Mouse (Mus musculus) heart, adult 2 months (tissue): ENCODE results near the gene Heatr9. TPM values are rescaled to one million over a fixed set of nuclear protein-coding genes. Genes with fewer than 3 reads are reported as not detected.

Experiments
- DNase-seq, 2 experiments: peaks; one replicate each; pipeline ENCODE4 v3.0.0; 2021
- H3K27ac ChIP-seq: fragments of 200-600 bp; 2 replicates; pipeline ENCODE4 v1.8.1; 2022
- H3K27me3 ChIP-seq: fragments of 200-500 bp; 2 replicates; pipeline ENCODE4 v1.6.1; 2012; ENCODE audit warnings: mild to moderate bottlenecking, low read length, inconsistent platforms, mixed read lengths; ENCODE audit not compliant: control insufficient read depth, insufficient read depth
- H3K36me3 ChIP-seq: fragments of 200-500 bp; 2 replicates; pipeline ENCODE4 v1.6.1; 2012; ENCODE audit warnings: low read length, inconsistent platforms; ENCODE audit not compliant: control insufficient read depth, insufficient read depth
- H3K4me1 ChIP-seq: fragments of 200-500 bp; 2 replicates; pipeline ENCODE4 v1.6.1; 2011; ENCODE audit warnings: low read length; ENCODE audit not compliant: control insufficient read depth, insufficient read depth
- H3K4me3 ChIP-seq: fragments of 200-600 bp; 2 replicates; pipeline ENCODE4 v1.8.1; 2022
- H3K79me2 ChIP-seq: fragments of 200-500 bp; replicated peaks from 2 replicates; pipeline ENCODE4 v1.6.1; 2012; ENCODE audit warnings: mild to moderate bottlenecking, inconsistent platforms, low read length, moderate library complexity, mixed read lengths; ENCODE audit not compliant: control insufficient read depth, insufficient read depth
- H3K9ac ChIP-seq: fragments of 200-500 bp; 2 replicates; pipeline ENCODE4 v1.6.1; 2012; ENCODE audit warnings: low read depth, mild to moderate bottlenecking, control low read depth, inconsistent platforms, low read length, mixed read lengths
- CTCF ChIP-seq: fragments of 200-600 bp; IDR thresholded peaks from 2 replicates; pipeline ENCODE4 v1.8.1; 2022; ENCODE audit warnings: antibody characterized with exemption, mild to moderate bottlenecking, moderate library complexity
- EP300 ChIP-seq: fragments of 200-500 bp; IDR thresholded peaks from 2 replicates; pipeline ENCODE4 v1.6.1; 2011; ENCODE audit warnings: low read depth, low read length, control low read depth; ENCODE audit not compliant: insufficient read depth
- POLR2A ChIP-seq: fragments of 200-500 bp; IDR thresholded peaks from 2 replicates; pipeline ENCODE4 v1.6.1; 2011; ENCODE audit warnings: mild to moderate bottlenecking, low read depth, low read length, control low read depth; ENCODE audit not compliant: insufficient read depth
- WGBS: fragments of 180-500 bp; shearing (Covaris S2); methylation state at CpG from one replicate; pipeline ENCODE4 v1.1.7; 2018; 5-methylcytosine and 5-hydroxymethylcytosine counted together
- intact Hi-C: fragments of 180-260 bp; cut with DNase I; formaldehyde crosslinking; loops from one replicate; pipeline ENCODE4 v1.15.1; 2025
- polyA plus RNA-seq: library from polyadenylated mRNA; depleted of rRNA; stranded (reverse); fragments of >200 nt; gene quantifications from 2 replicates; pipeline ENCODE4 v1.2.3, GENCODE M21; 2012
- total RNA-seq, 2 experiments: library from RNA; stranded (reverse); gene quantifications; 2 replicates each; pipeline ENCODE4 v1.2.3; 2021

The Heatr9 gene
- total and polyA plus RNA-seq, 3 experiments = not detected

- Histone ChIP-seq H3K4me1 (peaks cover under 1% of the 10 kb centered on the region; the same call in 1 of the 2 replicates), H3K27ac (no peak overlapping the region), H3K27me3 (no peaks in the 10 kb centered on the region), H3K79me2 (no peaks in the 10 kb centered on the region), H3K4me3 (no peak overlapping the region), H3K9ac (no peak overlapping the region), H3K36me3 (no peaks in the 10 kb centered on the region)
- TF ChIP-seq EP300 = no peak
- no peak for TF ChIP-seq POLR2A
- no peak for TF ChIP-seq CTCF
- WGBS = 62% methylated on average over 12 of the region's 12 CpGs
- intact Hi-C loops = no loop called here
- DNase-seq = no peak
Observed at GRCm38 (mm10) chr11:83529024-83529423, 7.0 kb upstream of the Heatr9 start.

DNA sequence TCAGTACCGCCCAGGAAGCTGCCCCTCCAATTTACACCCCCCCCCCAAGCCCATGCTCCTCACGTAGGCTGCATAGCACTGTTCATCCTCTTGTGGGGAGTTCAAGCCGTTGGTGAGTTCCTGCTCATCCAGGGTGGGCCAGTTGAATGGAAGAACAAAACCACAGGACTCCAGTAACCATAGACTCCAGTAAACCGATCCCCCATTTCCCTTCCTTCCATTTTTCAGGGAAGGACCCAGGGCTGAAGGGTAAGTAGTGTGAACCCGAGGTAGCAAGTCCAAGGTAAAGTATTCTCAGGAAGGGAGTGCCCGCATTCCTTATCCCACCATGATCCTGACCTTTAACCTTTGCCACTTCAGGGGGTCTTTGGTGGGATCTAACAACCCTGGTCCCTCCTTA, 3.6 kb downstream of the Heatr9 start:
- H3K27ac ChIP-seq = no peak overlapping the region
- no peak overlapping the region for H3K4me3 ChIP-seq
- no peaks in the 10 kb centered on the region for H3K36me3 ChIP-seq
- H3K27me3 ChIP-seq = no peaks in the 10 kb centered on the region
- no peak overlapping the region for H3K9ac ChIP-seq
- WGBS = 81% methylated on average over 6 of the region's 6 CpGs
- DNase-seq = no peak
- intact Hi-C loops = no loop called here
- TF ChIP-seq CTCF (no peak), POLR2A (no peak), EP300 (no peak)
- no peaks in the 10 kb centered on the region for H3K79me2 ChIP-seq
- no peaks in the 10 kb centered on the region for H3K4me1 ChIP-seq

GRCm38 (mm10) chr11:83517153-83517552, 4.8 kb downstream of the Heatr9 start:
- Histone ChIP-seq H3K4me1 (no peaks in the 10 kb centered on the region), H3K4me3 (no peak overlapping the region), H3K27ac (no peak overlapping the region), H3K36me3 (no peaks in the 10 kb centered on the region), H3K27me3 (no peaks in the 10 kb centered on the region), H3K79me2 (no peaks in the 10 kb centered on the region), H3K9ac (no peak overlapping the region)
- intact Hi-C loops = no loop called here
- TF ChIP-seq CTCF = no peak
- no peak for TF ChIP-seq POLR2A
- TF ChIP-seq EP300 = no peak
- no peak for DNase-seq

DNA sequence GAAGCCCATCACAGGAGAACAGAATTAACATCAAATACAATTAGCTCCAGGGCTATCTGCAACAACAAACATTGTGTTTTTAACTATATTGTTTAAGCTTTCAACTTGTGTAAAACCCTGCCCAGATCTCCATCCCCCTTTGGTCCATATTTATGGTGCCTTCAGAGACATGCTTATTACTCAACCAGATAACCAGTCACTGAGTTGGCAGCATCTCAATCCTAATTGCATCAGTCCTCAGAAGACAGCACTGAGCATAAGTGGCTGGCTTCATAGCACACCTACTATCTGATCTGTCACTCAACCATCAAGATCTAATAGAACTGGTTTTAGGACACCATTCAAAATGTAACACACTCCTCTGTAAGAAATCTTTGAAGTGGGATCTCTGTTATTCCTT, 12.5 kb downstream of the Heatr9 start:
- H3K27ac ChIP-seq = no peak overlapping the region
- H3K79me2 ChIP-seq = no peaks in the 10 kb centered on the region
- no peak for TF ChIP-seq EP300
- no peak for TF ChIP-seq CTCF
- TF ChIP-seq POLR2A = no peak
- no peaks in the 10 kb centered on the region for H3K27me3 ChIP-seq
- intact Hi-C loops = no loop called here
- no peak overlapping the region for H3K4me3 ChIP-seq
- no peaks in the 10 kb centered on the region for H3K4me1 ChIP-seq
- no peak overlapping the region for H3K9ac ChIP-seq
- DNase-seq = no peak
- no peaks in the 10 kb centered on the region; the same call in 1 of the 2 replicates for H3K36me3 ChIP-seq

GRCm38 (mm10) chr11:83504308-83504707, 17.7 kb downstream of the Heatr9 start:
- intact Hi-C loops = no loop called here
- no peaks in the 10 kb centered on the region for H3K27me3 ChIP-seq
- no peaks in the 10 kb centered on the region; the same call in 1 of the 2 replicates for H3K36me3 ChIP-seq
- no peak for DNase-seq
- H3K4me3 ChIP-seq = no peak overlapping the region
- no peak overlapping the region for H3K27ac ChIP-seq
- WGBS = 96% methylated on average over 5 of the region's 5 CpGs
- no peak for TF ChIP-seq EP300
- TF ChIP-seq CTCF = no peak
- TF ChIP-seq POLR2A = no peak
- no peaks in the 10 kb centered on the region for H3K79me2 ChIP-seq
- no peaks in the 10 kb centered on the region for H3K4me1 ChIP-seq
- no peak overlapping the region for H3K9ac ChIP-seq

DNA sequence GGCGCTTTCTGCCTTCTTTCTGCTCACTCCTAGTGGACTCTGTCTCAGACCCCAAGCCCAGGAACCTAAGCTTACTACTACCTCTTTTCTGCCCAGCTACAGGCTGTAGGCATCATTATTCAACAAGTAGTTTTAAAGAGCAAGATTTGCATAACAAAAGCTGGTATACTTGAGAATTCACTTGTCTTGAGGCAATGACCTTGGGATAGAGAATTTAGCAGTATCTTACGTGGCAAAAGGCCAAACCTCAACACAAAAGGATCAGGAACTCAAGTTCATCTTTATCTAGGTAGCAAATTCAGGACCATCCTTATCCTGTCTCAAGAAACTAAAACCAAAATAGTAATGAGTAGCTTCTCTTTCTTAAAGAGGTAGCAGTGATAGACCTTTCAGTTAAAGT, 26.4 kb downstream of the Heatr9 start:
- WGBS = 83% methylated on average over 2 of the region's 2 CpGs
- H3K79me2 ChIP-seq = no peaks in the 10 kb centered on the region
- TF ChIP-seq EP300 = no peak
- no peak for TF ChIP-seq CTCF
- no peak for TF ChIP-seq POLR2A
- H3K4me1 ChIP-seq = no peaks in the 10 kb centered on the region
- no peak overlapping the region for H3K4me3 ChIP-seq
- no peak for DNase-seq
- H3K9ac ChIP-seq = no peak overlapping the region
- no peak overlapping the region for H3K27ac ChIP-seq
- no peaks in the 10 kb centered on the region for H3K36me3 ChIP-seq
- intact Hi-C loops = no loop called here
- no peaks in the 10 kb centered on the region for H3K27me3 ChIP-seq

- Histone ChIP-seq H3K9ac (no peak overlapping the region), H3K36me3 (peaks cover 4% of the 10 kb centered on the region; the same call in 1 of the 2 replicates), H3K27ac (no peak overlapping the region), H3K4me3 (no peak overlapping the region), H3K27me3 (no peaks in the 10 kb centered on the region), H3K4me1 (no peaks in the 10 kb centered on the region), H3K79me2 (no peaks in the 10 kb centered on the region)
- no peak for DNase-seq
- TF ChIP-seq EP300 (no peak), CTCF (peak; percentile 50)
- intact Hi-C loops = no loop called here
- WGBS = 79% methylated on average over 4 of the region's 4 CpGs
Observed at GRCm38 (mm10) chr11:83491488-83491887, 30.5 kb downstream of the Heatr9 start.
